Mouse (Mus musculus) c-Kit-positive CD71-positive TER-119-negative erythroid progenitor cells, embryonic 14.5 days (primary cell): ENCODE measurements at regions not wholly inside any gene's neighbourhood (a gene's known extent, or its start where the extent isn't known, plus 50 kb on each side); places are given as distances from the start of the nearest gene placed in this dataset.

Experiments used
- DNase-seq: peaks from one replicate; pipeline ENCODE4 v3.0.0-alpha.2; 2013; ENCODE audit warnings: low read depth

DNA sequence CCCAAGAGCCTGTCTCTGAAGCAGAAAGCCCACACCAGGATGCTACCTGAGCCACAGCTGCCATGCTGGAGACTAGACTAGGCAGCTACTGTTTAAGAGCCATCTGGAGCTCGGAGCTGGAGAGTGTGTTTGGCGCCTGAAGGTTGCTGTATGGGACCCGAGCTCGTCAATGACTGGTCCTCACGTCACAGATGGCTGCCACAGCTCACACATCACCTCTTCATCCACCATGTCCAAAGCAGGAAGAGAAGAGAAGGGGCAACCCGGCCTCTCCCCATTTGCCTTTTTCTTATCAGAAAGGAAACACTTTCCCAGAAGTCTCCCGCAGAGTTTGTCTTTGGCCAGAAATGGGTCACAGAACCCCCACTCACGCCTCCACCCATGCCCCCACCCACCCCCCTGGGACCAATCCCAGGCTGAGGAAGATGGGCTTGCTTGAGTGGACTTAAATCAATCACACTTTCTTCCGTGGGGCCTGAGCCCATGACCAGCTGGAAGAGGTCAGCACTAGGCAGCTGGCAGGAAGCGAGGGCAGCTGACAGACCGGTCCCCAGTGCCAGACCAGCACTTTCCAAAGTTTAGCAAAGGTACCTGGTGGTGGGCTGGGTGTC lies 53.5 kb upstream of the Ptpn1 start:
- DNase-seq: no peak

DNA sequence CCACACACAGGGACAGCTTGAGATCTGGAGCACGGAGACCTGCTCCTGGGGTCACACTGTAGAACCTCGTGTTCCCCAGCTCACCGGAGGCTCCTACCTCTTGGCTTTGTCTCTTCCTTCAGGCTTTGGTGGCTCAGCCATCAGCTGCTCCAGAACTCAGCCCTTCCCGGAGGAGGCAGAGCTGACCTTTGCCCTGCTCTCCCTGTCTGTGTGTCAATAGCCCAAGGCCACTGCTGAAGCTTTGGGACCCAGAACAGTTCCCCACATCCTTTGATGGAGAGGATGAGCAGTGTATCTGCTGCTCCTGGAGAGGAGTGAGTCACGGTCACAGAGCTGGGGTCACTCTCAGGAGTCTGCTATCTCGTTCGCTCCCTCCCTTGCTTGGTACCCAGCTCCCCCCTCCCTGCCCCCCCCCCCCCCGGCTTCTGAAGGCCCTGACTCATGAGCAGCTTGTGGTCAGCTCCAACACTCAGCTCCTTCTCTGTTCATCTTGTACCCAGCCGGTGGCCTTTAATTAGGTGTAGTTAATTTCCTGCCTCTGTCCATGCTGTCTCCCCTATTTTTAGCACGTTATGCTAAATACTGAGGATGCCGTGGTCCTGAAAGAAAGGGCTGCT lies 54.5 kb upstream of the Ptpn1 start:
- DNase-seq: no peak

DNA sequence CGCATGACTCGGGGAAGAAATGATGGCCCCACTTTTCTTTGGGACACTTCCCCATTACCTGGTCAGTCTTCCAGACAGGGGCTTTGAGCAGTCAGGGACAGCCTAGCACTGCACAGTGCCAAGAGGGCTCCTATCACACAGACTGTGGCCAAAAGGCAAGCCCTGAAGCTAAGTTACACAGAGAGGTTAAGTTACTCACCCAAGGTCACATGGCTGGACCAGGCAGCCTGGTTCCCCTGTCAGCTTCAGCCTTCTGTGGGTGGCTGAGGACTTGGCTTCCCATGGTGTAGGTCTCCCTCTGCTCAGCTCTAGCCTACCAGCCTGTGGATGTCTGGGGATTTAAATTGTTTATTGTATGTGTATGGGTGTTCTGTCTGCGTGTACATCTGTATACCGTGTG lies 59.4 kb upstream of the Ptpn1 start:
- DNase-seq: no peak

DNA sequence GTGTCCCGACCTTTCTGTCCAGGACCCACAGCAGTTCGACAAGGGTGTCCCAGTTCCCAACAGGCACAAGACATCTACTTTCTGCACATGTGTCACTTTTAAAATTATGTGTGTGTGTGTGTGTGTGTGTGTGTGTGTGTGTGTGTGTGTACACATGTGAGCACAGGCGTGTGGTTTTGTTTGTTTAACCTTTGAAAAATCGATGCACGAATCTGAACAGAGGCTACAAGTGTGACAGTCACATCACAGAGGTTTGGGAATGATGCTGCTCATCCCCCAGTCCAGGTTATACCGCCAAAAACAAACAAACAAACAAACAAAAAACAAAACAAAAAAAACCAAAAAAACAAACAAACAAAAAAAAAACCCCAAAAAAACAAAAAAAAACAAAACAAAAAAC lies 61.7 kb upstream of the Ptpn1 start:
- no peak for DNase-seq

DNA sequence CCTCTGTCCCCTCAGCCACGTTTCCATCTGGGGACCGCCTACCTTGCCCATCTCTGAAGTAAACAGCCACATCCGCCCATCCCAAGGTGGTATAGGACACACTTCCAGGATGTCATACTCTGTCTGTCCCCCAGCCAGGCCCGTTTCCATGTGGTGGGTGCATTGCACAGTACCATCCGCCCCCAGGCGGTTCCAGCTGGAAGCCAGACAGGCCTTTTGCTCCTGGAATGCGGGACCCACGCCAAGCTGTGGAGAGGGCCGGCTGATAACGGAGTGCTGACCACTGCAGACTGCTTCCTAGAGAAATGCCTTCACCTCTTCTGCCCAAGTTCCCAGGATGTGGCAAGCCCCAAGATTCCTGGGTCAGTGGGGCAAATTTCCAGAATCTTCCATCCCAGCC lies 65.1 kb upstream of the Ptpn1 start:
- DNase-seq: no peak

DNA sequence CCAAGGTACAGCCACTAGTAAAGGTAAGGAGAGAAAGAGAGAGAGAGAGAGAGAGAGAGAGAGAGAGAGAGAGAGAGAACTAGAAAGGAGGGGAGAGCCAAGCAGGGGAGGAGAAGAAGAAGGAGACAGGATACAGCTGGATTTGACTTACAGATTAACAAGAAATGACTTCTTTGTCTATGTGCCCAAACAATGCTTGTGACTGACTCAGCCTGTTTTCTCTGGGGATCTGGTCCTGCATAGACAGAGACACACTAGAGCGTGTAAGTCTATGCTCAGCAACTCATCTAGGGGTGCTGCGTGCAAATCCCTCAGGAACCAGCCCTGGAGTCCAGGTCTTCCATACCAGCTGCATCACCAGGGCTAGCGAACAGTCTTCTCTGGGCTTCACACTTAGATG lies 66.3 kb upstream of the Ptpn1 start:
- no peak for DNase-seq

DNA sequence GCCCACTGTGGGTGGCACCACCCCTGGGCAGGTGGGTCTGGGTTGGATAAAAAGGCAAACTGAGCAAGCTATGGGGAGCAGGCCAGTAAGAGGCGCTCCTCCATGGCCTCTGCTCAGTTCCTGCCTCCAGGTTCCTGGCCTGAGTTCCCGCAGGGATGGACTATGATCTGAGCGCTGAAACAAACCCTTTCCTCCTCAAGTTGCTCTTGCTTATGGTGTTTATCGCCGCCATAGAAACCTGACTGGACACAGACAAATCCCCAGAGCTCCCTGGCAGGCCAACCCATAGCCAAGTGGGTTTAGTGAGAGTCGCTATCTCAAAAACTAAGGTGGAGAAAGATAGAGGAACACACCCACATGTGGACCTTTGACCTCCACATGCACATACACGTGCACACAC lies 67.2 kb upstream of the Ptpn1 start:
- no peak for DNase-seq

DNA sequence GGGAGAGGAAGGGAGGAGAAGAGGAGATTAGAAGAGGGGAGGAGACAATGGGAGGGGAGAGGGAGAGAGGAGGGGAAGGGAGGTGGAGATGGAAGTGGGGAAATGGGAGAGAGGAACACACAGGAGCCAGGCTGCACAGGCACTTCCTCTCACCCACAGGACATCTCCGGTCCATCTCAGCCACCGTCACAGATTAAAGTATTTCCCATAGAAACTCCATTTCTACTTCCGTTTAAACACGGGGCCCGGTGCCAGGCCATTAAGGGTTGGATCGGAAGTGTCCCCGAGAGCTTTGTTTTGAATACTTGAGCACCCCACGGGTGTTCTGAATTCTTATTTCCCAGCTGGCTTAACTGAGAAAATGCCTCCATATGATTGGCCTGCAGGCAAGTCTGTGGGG lies 67.6 kb upstream of the Ptpn1 start:
- DNase-seq: no peak

DNA sequence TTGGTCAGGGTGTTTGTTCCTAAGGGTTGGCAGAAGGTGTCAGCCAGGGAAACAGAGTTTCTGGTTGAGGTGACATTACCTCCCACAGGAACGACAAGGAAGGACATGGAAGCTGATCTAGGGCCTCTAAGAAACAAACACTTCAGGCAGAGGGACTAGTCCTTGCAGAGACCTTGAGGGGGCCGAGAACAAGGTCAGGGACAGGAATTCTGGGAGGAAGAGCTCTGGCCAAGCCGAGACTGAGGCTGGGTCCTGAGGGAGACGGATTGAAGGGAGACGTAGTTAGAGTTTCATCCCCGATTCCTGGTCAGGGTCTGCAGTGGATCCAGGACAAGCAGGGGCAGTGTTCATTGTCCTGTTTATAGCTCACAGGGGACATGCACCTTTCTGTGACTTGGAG lies 68.2 kb upstream of the Ptpn1 start:
- no peak for DNase-seq

DNA sequence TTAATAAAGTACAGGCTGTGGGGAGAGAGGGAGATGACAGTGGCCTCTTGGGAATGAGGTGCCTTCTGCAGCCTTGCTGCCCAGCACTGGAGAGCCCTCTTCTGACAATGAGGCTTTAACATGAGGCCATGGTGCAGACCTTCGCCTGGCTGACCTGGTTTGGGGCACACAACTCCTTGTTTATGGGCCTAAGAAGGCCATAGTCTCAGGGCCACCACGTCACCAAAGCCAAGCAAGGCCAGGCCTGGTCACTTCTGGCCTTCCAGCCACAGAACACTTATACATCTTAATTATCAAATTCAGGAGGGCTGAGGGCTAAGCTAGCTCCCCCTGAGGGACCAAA lies 70.7 kb upstream of the Ptpn1 start:
- no peak for DNase-seq

DNA sequence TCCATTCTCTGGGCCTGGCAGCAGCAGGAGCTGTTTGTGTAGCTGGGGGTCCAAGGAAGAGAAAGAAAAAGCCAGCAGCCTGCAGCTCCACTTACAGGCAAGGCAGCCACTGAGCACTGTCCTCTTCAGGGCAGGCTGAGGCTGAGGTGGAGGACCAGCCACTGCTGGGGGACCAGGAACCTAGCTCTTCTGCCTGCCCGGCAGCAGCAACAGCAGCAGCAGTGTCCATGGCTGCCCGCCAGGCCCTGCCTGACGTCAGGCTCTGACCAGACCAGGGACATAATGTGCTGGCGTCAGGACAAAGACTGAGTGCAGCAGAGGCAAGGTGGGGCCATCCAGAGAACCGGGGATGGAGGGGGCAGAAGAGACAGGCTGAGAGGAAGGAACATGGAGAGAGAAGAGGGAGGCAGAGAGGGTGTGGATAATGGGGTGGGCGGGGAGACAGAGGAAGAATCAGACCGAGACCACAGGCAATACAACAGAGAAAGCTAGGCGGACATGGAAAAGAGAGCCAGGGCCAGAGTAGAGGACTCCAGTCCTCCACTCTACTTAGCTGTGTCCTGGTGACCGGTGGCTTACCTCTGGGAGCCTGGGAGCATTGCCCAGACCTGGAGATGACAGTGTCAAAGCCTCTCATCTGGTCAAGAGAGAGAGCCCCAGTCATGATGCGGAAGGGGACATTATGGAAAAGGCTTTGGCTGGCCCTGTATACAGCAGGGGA lies 71.2 kb upstream of the Ptpn1 start:
- no peak for DNase-seq

DNA sequence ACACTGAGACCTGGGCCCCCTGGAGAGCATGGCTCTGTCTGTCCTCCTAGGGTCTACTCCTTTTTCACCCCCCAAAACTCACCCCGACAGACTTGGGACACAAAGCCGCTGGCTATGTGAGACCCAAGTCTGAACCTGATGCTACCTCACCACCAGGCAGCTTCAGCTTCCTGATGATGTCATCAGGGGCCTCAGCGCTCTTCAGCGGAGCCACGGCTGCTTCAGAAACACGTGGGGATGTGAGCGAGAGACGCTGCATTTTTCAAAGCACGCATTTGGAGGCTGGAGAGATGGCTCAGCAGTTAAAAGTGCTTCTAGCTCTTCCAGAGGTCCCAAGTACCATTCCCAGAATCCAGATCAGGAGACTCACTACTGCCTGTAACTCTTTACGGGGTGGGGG lies 72.3 kb upstream of the Ptpn1 start:
- DNase-seq: no peak

DNA sequence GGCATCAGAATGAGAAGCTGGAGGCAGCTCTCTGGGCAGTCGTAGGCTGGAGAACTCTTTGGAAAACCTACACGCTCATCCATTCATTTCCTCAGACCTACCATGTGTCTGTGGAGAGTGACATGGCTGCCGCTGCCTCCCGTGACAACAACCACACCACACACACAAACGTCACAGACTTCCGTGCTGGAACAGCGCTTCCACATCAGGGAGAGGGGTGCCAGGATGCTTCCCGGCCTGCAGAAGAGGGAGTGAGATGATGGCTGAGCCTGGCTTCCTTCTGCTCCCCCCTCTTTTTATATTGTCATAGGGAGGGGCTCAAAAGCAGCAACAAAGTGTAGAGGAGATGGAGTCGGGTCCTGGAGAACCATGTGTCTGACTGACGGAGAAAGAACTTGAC lies 73.5 kb upstream of the Ptpn1 start:
- no peak for DNase-seq

DNA sequence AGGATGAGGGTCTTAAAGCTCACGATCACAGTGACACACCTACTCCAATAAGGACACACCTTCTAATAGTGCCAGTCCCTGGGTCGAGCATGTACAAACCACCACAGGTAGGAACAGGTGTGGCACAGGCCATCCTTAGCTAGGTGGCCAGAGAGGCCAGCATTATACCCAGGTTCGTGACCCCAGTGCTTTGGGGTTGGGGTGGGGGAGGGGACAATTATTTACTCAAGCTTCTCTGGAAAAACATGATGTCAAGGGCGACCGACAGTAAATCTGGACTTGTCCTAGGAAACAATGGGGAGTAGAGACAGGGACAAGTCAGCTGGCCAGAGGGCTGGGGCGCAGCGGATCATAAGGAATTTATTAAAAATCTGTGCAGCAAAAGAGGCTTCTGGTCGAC lies 73.9 kb upstream of the Ptpn1 start:
- no peak for DNase-seq

DNA sequence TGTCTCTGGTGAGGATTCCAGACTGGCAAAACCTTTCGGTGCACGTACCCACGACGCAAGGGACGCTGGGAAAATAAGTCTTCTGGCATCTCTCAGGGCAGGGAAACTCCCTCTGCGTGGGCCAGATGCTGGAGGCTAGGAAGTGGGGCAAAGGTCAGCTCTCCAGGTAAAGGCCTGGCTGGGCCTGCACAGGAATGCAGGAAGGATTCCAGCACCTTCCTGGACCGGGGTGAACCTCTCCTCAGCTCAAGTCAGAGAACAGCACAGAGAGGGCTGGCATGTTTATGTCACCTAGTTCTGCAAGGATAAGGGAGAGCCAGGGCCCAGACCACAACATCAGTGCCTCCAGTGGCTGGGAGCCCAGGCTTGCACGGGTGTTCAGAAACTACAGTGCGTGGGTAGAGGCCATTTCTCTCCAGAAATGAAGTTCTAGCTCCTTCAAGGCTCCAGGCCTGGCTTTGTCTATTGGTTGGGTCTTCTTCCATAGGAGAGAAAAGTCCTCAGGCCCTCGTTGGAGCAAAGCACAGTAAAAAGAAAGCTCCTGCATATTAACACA lies 74.9 kb upstream of the Ptpn1 start:
- DNase-seq: no peak

DNA sequence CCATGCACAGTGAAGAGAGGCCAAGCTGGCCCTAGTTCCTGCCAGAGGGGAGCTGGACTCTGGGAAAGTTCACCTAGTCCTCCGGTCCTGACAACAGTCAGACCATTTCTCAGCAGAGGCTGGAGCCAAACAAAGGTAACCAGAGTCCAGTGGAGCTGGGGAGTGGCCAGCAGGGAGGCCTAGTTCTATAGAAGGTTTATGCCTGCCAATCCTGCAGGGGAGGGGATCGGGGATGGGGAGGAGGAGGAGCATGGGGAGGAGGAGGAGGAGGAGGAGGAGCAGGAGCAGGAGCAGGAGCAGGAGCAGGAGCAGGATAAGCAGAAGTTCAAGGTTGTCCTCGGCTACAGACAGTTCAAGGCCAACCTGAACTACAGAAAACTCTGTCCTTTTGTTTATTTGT lies 75.8 kb upstream of the Ptpn1 start:
- no peak for DNase-seq

DNA sequence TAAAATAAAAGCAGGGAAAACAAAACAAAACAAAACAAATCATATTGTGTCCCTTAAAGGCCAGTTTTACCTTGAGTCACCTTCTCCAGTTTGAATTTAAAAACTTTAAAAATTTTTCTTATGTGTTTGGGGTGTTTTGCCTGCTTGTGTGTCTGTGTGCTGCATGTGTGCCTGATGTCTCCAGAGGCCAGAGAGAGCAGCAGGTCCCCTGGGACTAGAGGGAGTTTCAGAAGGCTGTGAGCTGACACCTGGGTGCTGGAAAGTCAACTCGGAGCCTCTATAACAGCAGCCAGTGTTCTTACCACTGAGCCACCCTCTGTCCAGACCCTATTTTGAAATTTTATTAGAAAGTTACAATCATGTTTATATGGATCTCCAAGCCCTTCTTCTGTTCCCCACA lies 77.8 kb upstream of the Ptpn1 start:
- DNase-seq: no peak

DNA sequence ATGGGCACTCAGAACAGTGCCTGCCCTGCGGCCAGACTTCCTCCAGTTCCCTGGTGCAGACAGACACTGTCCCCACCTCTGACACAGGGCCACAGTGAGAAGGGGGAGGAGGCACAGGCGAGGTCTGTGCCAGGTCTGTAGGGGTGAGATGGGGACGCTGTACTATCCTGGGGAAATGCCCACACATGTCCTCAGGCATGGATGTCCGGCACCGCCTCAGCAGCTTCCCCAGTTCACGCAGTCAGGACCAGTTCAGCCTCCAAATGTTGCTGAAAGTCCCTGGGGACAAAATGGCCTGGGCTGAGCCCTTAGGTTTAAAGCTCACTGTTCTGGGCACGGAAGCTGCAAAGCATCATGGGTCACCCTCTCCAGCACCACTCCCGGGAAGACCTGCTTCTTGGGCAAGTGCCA lies 78.4 kb upstream of the Ptpn1 start:
- no peak for DNase-seq

DNA sequence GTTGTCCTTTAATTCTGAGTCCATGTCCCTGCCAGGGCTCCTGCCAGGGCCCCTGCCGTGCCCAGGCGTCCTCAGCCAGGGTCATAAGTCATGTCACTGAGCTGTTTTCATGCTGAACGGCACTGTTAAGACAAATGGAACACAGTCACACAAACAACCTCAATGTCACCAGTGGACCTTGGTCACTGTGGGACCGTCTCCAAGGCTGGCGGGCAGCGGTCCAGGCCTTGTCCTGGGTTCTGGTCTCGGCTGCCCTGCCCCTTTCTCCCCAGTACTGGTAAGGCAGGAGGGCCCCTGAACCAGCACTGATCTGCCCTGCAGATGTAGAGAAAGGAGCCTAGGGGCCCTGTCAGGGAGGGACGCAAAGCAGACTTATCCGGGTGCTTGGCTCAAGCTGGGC lies 79.3 kb upstream of the Ptpn1 start:
- DNase-seq: no peak

DNA sequence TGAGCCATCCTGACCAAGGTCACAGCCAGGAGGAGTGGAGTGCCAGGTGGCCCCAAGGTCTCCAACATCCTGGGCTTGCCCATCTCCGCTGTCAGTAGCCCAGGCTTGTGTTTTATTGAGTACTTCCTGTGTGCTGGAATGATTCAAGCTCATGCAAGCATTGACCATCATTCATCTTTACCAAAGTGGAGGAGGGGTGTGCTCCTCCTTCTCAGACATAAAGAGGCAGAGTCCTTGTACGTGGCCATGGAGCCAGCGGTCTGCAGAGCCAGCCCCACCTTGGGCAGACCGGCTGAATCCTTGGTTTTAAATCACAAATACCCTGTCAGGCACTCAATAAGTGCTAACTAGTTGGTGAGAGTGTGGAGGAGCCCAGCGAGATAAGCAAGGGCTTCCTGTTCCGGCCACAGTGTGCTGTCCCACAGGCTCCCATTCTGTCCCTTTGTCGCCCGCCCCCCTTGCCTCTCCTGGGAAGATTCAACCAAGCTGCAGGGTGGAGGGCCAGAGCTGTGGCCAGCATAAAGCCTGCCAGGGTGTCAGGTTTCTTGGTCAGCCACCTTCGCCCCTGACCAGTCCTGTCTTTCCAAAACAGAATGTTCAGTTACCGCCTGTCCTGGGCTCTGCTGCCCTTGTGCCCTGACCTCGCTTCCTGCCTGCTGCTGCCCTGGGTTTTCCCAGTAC lies 80.5 kb upstream of the Ptpn1 start:
- DNase-seq: no peak

DNA sequence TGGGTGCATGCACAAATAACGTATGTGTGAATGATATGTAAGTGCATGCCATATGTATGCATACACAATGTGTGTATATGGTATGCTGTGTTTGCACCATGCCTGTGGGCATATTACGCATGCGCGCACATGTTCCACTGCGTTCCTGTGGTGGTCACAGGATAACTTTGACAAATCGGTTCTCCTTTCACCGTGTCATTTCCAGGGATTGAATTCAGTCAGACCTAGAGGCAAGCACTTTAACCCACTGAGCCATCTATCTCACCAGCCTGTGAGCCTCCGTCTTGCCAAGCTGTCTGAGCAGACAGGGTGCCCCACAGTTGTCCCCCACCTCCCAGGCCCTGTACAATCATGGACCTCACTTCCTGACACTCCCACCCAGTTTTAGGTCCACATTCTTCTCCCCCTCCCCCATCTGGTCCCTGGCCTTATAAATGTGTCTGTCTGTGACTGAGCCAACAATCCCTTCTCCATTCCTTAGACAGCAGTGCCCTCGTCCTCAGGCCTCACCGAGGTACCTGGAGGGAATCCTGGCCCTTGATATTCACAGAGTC lies 81.8 kb upstream of the Ptpn1 start:
- DNase-seq: no peak
